Mouse (Mus musculus) neutrophil, adult 83 days (primary cell): ENCODE measurements around the gene Zmat5. TPM values are rescaled to one million over a fixed set of nuclear protein-coding genes. Genes with fewer than 3 reads are reported as not detected.

Source experiments
- total RNA-seq, 2 experiments: library from RNA; stranded (reverse); gene quantifications; one replicate each; pipeline ENCODE4 v1.2.4; 2023

The Zmat5 gene
- total RNA-seq: 10 to 100 TPM; 18.7 to 22.0 TPM

DNA sequence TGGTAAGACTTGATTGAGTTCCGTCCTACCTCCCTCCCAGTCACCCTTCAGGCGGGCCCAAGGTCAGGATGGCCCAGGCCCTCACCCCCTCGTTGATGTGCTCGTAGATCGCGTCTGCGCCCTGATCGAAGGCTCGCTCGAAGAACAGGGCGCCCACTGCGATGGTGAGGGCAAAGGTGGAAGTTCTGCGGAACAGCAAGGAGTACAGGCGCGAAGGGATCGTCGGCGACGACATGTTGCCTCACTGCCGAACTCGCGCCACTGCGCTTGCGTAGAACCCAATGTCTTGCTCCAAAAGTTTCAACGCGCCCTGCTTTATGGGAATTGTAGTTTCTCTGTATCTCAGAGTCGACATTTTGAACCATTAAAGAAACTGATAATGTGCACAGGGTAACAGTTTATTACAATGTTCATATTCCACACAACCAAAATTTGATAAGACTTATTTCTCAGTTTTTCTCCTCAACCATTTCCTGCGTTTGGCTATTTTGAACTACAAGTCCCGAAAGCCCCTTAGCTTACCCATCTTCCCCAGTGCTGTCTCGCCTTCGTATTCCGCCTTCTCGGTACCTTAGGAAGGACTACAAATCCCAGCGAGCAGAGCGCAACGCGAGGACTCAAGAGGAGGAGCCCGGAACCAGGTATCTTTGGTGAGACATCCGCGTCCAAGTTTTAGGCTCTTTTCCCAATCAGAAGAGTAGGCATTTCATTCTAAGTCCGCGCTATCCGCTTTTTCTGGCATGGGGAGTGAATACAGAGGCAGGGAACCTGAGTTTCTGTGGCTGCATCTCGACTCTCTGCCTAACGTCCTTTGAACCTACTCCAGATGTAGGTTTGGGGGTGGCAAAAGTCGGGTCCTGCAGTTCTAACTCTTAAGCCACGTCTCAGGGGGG is at the start of gene Zmat5, which contains the start of gene Uqcr10:
Zmat5 (plus strand) TSS at position 607 of the 893 bp plus-strand sequence.
Uqcr10 (minus strand) TSS at position 271 of the 893 bp plus-strand sequence.

DNA sequence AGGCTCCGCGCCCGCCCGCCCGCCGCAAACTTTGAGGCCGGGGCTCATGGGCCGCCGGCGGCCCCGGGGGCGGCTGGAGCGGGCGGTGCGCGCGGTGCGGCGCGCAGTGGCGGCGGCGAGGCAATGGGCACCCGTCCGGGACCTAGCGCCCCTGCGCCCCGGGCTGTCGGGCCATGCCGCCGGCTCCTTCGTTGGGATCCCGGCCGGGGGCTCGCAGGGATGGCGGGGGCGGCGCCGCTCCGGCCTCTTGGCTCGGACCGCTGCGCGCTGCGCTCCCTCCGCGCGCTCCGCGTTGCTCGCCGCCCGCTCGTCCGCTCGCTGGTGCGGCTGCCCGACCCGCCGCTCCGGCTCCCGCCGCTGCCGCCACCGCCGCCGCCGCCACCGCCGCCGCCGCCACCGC is 42.3 kb downstream of the Zmat5 start, which contains the start of gene Cabp7:
Cabp7 (minus strand) TSS at position 46 of the 400 bp plus-strand sequence.

Other genes starting within 250 kb of the Zmat5 start
- 100 to 1,000 TPM; 145 to 154 TPM for gene Mtmr3, start 109.8 kb upstream of the Zmat5 start, total RNA-seq
- gene Gm11032, start 84.6 kb upstream of the Zmat5 start, total RNA-seq: not detected
- gene Ascc2, start 66.9 kb upstream of the Zmat5 start, total RNA-seq: 10 to 100 TPM; 18.2 to 19.6 TPM
- gene Uqcr10, start 336 bp upstream of the Zmat5 start, total RNA-seq: 100 to 1,000 TPM; 134 to 138 TPM
- not detected for gene Cabp7, start 42.1 kb downstream of the Zmat5 start, total RNA-seq
- 10 to 100 TPM; 21.4 to 24.7 TPM for gene Nf2, start 144.9 kb downstream of the Zmat5 start, total RNA-seq
- 1 to 10 TPM; 2.8 to 2.9 TPM for gene Nipsnap1, start 169.3 kb downstream of the Zmat5 start, total RNA-seq
- gene Thoc5, start 190.6 kb downstream of the Zmat5 start, total RNA-seq: 10 to 100 TPM; 17.4 to 18.5 TPM
- under 1 TPM; 0.09 to 0.31 TPM for gene Nefh, start 243.4 kb downstream of the Zmat5 start, total RNA-seq